Mouse (Mus musculus) pancreas, adult 10 weeks (tissue): ENCODE results near the gene Fgfbp3. TPM values are rescaled to one million over a fixed set of nuclear protein-coding genes. Genes with fewer than 3 reads are reported as not detected.

Source experiments
- polyA plus RNA-seq: library from polyadenylated mRNA; stranded (reverse); fragments of 350-450 nt; fragmentation: Illumina TruSeq; extraction: RNeasy Lipid Tissue Mini Kit (QIAGEN cat#74804); gene quantifications from one replicate; pipeline ENCODE4 v1.2.3, GENCODE M21; 2015; ENCODE audit warnings: low read depth, low replicate concordance; ENCODE audit not compliant: insufficient read depth

Gene Fgfbp3
- polyA plus RNA-seq = 0.63 TPM

GRCm38 (mm10) chr19:36919466-36919865, at the start of gene Fgfbp3:
Fgfbp3 (minus strand) TSS chr19:36919615.

GRCm38 (mm10) chr19:36925671-36926552, 6.5 kb upstream of the Fgfbp3 start, which contains the start of gene Btaf1:
Btaf1 (plus strand) TSS chr19:36926079.

Other genes starting within 250 kb of the Fgfbp3 start
- 2.3 TPM for gene Ppp1r3c, start 183.0 kb downstream of the Fgfbp3 start, polyA plus RNA-seq
- 12.3 TPM for gene Tnks2, start 85.4 kb downstream of the Fgfbp3 start, polyA plus RNA-seq
- gene Btaf1, start 6.5 kb upstream of the Fgfbp3 start, polyA plus RNA-seq = 3.9 TPM